Mouse (Mus musculus) brain, embryonic 14.5 days (tissue): ENCODE measurements around the gene Prkaa1.

Experiments
- CTCF ChIP-seq: fragments of 200-500 bp; IDR thresholded peaks from 2 replicates; pipeline ENCODE4 v1.5.1; 2012; ENCODE audit warnings: inconsistent platforms, mild to moderate bottlenecking, moderate library complexity, borderline replicate concordance; ENCODE audit not compliant: insufficient read depth, insufficient read length; ENCODE audit errors: extremely low read depth
- POLR2A ChIP-seq: fragments of 200-500 bp; IDR thresholded peaks from 2 replicates; pipeline ENCODE4 v1.6.1; 2012; ENCODE audit warnings: mild to moderate bottlenecking, inconsistent platforms, borderline replicate concordance; ENCODE audit not compliant: poor library complexity, insufficient read depth, insufficient read length, severe bottlenecking; ENCODE audit errors: extremely low read depth

DNA sequence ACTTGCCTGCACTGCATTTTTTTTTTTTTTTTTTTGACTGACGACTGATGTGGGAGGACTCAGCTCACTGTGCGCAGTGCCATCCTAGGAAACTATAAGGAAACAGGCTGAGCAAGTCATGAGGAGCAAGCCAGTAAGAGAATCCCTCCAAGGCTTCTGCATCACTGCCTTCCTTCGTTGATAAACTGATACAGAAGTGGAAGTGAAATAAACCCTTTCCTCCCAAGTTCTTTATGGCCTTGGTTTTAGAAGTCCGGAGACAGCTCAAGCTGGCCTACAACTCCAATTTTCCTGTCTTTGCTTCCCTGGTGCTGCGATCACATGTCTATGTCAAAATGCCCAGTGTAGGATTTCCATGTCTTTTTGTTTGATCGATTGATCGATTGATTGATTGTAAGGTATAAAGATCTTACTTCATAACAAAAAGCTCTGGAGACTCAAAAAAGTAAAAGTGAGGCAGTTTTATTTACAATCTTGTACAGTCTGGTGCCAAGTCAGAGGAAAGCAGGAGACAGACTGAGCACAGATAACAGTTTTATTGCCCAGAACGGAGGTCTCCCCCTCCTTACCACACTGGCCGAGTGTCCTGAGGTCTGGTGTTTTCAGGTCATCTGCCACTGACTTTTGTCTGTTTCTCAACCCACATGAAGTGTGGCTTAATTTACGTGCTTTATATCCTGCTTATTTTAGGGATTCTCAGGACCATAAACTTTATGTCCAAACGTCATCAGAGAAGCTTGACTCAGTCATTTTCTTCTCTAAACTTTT, 47.9 kb upstream of the Prkaa1 start:
- TF ChIP-seq CTCF = no peak
- TF ChIP-seq POLR2A = no peak
